Mouse (Mus musculus): ENCODE data around the gene Plac9b.
"Not testable (repeated sequence)": the region's sequence is repeated elsewhere in the genome, so short reads cannot be mapped to it uniquely, and the experiment has no call there.

Gene Plac9b

GRCm38 (mm10) chr14:26182380-26182779 lies at the start of gene Plac9b:
Gene Plac9b, minus strand, starts transcription at chr14:26182480.
- DNase-seq (ENCODE audit: low spot score) = not testable (repeated sequence)

- not testable (repeated sequence) for DNase-seq (ENCODE audit: low spot score)
Observed at GRCm38 (mm10) chr14:26216233-26217000, 34.1 kb upstream of the Plac9b start.

GRCm38 (mm10) chr14:26206926-26207247 lies 24.6 kb upstream of the Plac9b start, which contains the start of gene Tmem254b:
Gene Tmem254b, minus strand, starts transcription at chr14:26207041.
- DNase-seq (ENCODE audit: low spot score) = not testable (repeated sequence)

- DNase-seq (ENCODE audit: low spot score) = not testable (repeated sequence)
Observed at GRCm38 (mm10) chr14:26206197-26206925, 24.1 kb upstream of the Plac9b start.

- not testable (repeated sequence) for DNase-seq (ENCODE audit: low spot score)
Observed at GRCm38 (mm10) chr14:26197851-26198250, 15.6 kb upstream of the Plac9b start.

GRCm38 (mm10) chr14:26188361-26188760 lies 6.1 kb upstream of the Plac9b start:
- DNase-seq (ENCODE audit: low spot score) = not testable (repeated sequence)

- not testable (repeated sequence) for DNase-seq (ENCODE audit: low spot score)
Observed at GRCm38 (mm10) chr14:26186638-26187037, 4.4 kb upstream of the Plac9b start.

- DNase-seq (ENCODE audit: low spot score) = not testable (repeated sequence)
Observed at GRCm38 (mm10) chr14:26181660-26182059, 620 bp downstream of the Plac9b start.

GRCm38 (mm10) chr14:26175028-26175427 lies 7.3 kb downstream of the Plac9b start:
- DNase-seq (ENCODE audit: low spot score) = not testable (repeated sequence)

- DNase-seq (ENCODE audit: low spot score) = not testable (repeated sequence)
Observed at GRCm38 (mm10) chr14:26173955-26174354, 8.3 kb downstream of the Plac9b start.

GRCm38 (mm10) chr14:26165266-26165665 lies 17.0 kb downstream of the Plac9b start:
- not testable (repeated sequence) for DNase-seq (ENCODE audit: low spot score)

- DNase-seq (ENCODE audit: low spot score) = not testable (repeated sequence)
Observed at GRCm38 (mm10) chr14:26162423-26162822, 19.9 kb downstream of the Plac9b start.

- not testable (repeated sequence) for DNase-seq (ENCODE audit: low spot score)
Observed at GRCm38 (mm10) chr14:26161156-26161555, 21.1 kb downstream of the Plac9b start.

GRCm38 (mm10) chr14:26156032-26156431 lies 26.2 kb downstream of the Plac9b start:
- not testable (repeated sequence) for DNase-seq (ENCODE audit: low spot score)

GRCm38 (mm10) chr14:26147095-26147494 lies 35.2 kb downstream of the Plac9b start:
- not testable (repeated sequence) for DNase-seq (ENCODE audit: low spot score)

- DNase-seq (ENCODE audit: low spot score) = not testable (repeated sequence)
Observed at GRCm38 (mm10) chr14:26119095-26119494, 63.2 kb downstream of the Plac9b start.

- not testable (repeated sequence) for DNase-seq (ENCODE audit: low spot score)
Observed at GRCm38 (mm10) chr14:26118550-26119000, 63.7 kb downstream of the Plac9b start.

- DNase-seq (ENCODE audit: low spot score) = not testable (repeated sequence)
Observed at GRCm38 (mm10) chr14:26118150-26118549, 64.1 kb downstream of the Plac9b start, which contains the start of gene Duxbl2. Gene Duxbl2, plus strand, starts transcription at chr14:26118349.
